Mouse (Mus musculus): ENCODE measurements around the gene Snrnp48. TPM values are rescaled to one million over a fixed set of nuclear protein-coding genes. Genes with fewer than 3 reads are reported as not detected.

Snrnp48 gene
- polyA plus RNA-seq, 1 experiment from 2014 or later = 33.4 TPM

DNA sequence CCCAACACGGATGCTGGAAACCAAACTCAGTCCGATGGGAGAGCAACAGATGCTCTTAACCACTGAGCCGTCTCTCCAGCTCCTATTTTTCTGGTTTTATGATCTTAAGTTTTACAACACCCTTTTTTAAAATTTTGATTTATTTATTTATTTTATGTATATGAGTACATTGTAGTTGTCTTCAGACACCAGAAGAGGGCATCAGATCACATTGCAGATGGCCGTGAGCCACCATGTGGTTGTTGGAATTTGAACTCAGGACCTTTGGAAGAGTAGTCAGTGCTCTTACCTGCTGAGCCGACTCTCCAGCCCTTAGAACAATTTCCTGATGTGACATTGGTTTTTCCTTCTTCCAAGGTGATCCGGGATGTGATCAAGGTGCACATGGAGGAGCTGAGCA lies 15.6 kb downstream of the Snrnp48 start:
- Histone ChIP-seq H3K9ac (ENCODE audit: low read depth, low read length) (no peak overlapping the region), H3K9me3 (replicated peaks; ENCODE audit: low read length) (no peaks in the 10 kb centered on the region), H3K4me1 (replicated peaks; ENCODE audit: insufficient read depth, low read length) (no peaks in the 10 kb centered on the region), H3K27ac (no peak overlapping the region), H3K4me2 (ENCODE audit: low read length) (no peak overlapping the region), H3K36me3 (ENCODE audit: insufficient read depth, low read length) (peaks cover 73% of the 10 kb centered on the region), H3K4me3 (replicated peaks; ENCODE audit: low read depth, low read length) (no peak overlapping the region), H3K27me3 (ENCODE audit: insufficient read depth, low read length) (no peaks in the 10 kb centered on the region)
- ATAC-seq (replicated peaks; ENCODE audit: low FRiP score, low read depth) (no peak), DNase-seq (ENCODE audit: low spot score) (no peak)
- peak; percentile 51 for TF ChIP-seq CTCF (IDR thresholded peaks at IDR 0.05; ENCODE audit: low read depth)
- 87% methylated on average over 6 of the region's 6 CpGs for WGBS

DNA sequence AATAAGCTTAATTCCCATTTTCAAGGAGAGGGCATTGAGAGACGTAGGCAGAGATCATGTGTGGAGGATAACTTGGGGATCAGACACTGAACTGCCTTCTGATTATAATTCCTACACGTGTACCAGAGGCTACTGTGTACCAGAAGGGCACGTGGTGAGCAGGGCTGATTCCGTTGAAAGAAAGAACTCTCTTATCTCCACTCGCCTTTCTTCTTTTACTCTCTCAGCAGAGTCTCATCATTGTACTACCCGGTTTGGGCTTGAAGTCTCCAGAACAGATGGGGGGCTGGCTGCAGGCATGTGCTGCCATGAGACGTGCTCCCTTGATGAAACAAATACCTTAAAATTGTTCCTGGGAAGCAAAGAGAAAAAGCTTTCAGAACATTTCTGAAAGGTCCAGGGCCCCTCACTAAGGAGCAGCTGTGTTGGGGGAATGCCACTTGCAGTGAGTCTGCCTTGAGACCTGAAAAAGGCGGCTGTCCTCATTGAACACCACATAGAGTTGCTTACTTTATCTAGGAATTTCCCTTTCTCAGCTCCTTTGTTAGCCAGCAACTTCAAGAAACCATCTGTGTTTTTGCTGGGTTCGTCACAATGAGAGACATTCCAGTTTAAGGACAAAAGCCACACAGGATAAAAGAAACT lies 25.6 kb downstream of the Snrnp48 start:
- no peak for TF ChIP-seq CTCF (IDR thresholded peaks at IDR 0.05; ENCODE audit: low read depth)
- no peaks in the 10 kb centered on the region for H3K4me1 ChIP-seq (replicated peaks; ENCODE audit: insufficient read depth, low read length)
- ATAC-seq (replicated peaks; ENCODE audit: low FRiP score, low read depth) (no peak), DNase-seq (ENCODE audit: low spot score) (no peak)
- WGBS = 89% methylated on average over 9 of the region's 9 CpGs
- H3K9me3 ChIP-seq (replicated peaks; ENCODE audit: low read length) = no peaks in the 10 kb centered on the region
- H3K9ac ChIP-seq (ENCODE audit: low read depth, low read length) = no peak overlapping the region
- no peak overlapping the region for H3K4me3 ChIP-seq (replicated peaks; ENCODE audit: low read depth, low read length)
- H3K4me2 ChIP-seq (ENCODE audit: low read length) = no peak overlapping the region
- H3K27ac ChIP-seq = no peak overlapping the region
- no peaks in the 10 kb centered on the region for H3K27me3 ChIP-seq (ENCODE audit: insufficient read depth, low read length)
- H3K36me3 ChIP-seq (ENCODE audit: insufficient read depth, low read length) = peaks cover 25% of the 10 kb centered on the region

DNA sequence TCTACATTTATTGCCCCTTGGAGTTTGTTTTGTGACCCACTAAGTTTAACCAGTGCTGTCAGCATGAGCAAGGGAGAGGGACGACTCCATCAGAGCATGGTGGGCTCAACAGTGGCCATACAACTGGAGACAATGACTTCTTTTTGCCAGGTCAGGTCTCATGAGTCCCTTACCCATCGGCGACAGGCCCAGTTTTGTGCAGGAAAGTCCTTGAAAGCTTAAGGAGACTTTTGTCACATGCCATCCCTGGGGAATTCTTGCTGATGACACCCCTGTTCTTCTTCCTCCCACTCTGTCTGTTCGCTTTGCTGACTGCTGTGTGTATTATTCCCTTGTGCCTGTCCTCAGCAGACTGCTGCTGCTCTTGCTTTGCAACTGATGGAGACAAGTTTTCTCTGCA lies 27.7 kb downstream of the Snrnp48 start:
- 85% methylated on average over 4 of the region's 4 CpGs for WGBS
- H3K27ac ChIP-seq = no peak overlapping the region
- TF ChIP-seq CTCF (IDR thresholded peaks at IDR 0.05; ENCODE audit: low read depth) = no peak
- DNase-seq (ENCODE audit: low spot score) (no peak), ATAC-seq (replicated peaks; ENCODE audit: low FRiP score, low read depth) (no peak)
- H3K4me2 ChIP-seq (ENCODE audit: low read length) = no peak overlapping the region
- H3K9ac ChIP-seq (ENCODE audit: low read depth, low read length) = no peak overlapping the region
- no peak overlapping the region for H3K4me3 ChIP-seq (replicated peaks; ENCODE audit: low read depth, low read length)
- H3K27me3 ChIP-seq (ENCODE audit: insufficient read depth, low read length) = no peaks in the 10 kb centered on the region
- H3K4me1 ChIP-seq (replicated peaks; ENCODE audit: insufficient read depth, low read length) = no peaks in the 10 kb centered on the region
- no peaks in the 10 kb centered on the region for H3K9me3 ChIP-seq (replicated peaks; ENCODE audit: low read length)
- H3K36me3 ChIP-seq (ENCODE audit: insufficient read depth, low read length) = peaks cover 16% of the 10 kb centered on the region

DNA sequence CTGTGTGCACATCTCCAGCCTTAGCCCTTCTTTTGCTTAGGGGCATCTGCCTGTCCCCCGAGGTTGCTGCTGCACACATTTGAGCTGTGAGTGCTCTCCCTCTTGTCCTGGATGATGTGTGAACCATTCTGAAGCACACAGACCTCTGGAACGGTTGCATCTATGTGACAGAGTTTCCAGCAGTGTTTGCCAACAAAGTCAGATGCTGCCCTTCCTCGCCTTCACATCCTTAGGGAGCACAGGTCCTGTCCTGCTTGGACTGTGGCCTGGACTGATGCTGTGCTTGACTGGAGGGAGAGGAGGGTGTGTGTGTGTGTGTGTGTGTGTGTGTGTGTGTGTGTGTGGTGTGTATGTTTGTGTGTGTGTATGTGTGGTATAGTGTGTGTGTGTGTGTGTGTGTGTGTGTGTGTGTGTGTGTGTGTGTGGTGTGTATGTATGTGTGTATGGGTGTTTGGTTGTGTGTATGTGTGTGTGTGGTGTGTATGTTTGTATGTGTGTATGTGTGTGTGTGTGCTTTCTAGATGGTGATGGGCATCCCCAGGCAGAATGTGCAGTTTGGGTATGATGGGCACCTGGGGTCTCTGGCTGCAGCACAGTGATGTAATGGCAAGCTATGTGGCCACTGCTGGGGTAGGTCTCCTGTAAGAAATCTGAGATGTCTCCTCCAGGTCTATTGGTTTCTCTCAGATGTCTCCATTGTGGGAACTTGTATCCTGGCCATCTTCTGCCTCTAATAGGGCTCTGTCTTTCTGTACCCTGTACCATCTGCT lies 28.3 kb downstream of the Snrnp48 start:
- 70% methylated on average over 3 of the region's 3 CpGs for WGBS
- DNase-seq (ENCODE audit: low spot score) = no peak

DNA sequence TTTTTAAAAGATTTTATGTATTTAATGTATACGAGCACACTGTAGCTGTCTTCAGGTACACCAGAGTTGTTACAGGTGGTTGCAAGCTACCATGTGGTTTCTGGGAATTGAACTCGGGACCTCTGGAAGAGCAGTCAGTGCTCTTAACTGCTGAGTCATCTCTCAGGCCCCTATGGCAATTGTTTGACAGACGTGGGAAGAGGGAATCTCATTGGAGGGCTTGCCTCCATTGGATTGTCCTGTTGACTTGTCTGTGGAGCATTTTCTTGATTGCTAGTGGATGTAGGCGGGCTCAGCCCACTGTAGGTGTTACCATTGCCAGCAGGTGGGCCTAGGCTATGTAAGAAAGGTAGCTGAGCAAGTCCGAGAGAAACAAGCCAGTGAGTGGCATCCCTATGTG lies 29.9 kb downstream of the Snrnp48 start:
- Histone ChIP-seq H3K27ac (no peak overlapping the region), H3K36me3 (ENCODE audit: insufficient read depth, low read length) (no peaks in the 10 kb centered on the region), H3K9ac (ENCODE audit: low read depth, low read length) (no peak overlapping the region), H3K4me2 (ENCODE audit: low read length) (no peak overlapping the region), H3K9me3 (replicated peaks; ENCODE audit: low read length) (no peaks in the 10 kb centered on the region), H3K4me1 (replicated peaks; ENCODE audit: insufficient read depth, low read length) (no peaks in the 10 kb centered on the region; the same call in 1 of the 2 replicates), H3K27me3 (ENCODE audit: insufficient read depth, low read length) (no peaks in the 10 kb centered on the region), H3K4me3 (replicated peaks; ENCODE audit: low read depth, low read length) (no peak overlapping the region)
- ATAC-seq (replicated peaks; ENCODE audit: low FRiP score, low read depth) = no peak
- no peak for DNase-seq (ENCODE audit: low spot score)
- no peak for TF ChIP-seq CTCF (IDR thresholded peaks at IDR 0.05; ENCODE audit: low read depth)
- WGBS = 80% methylated on average over 5 of the region's 5 CpGs

More for the DNA sequence above, 28.3 kb downstream of the Snrnp48 start:
- peaks cover 11% of the 10 kb centered on the region for H3K36me3 ChIP-seq (ENCODE audit: insufficient read depth, low read length)
- H3K4me2 ChIP-seq (ENCODE audit: low read length) = no peak overlapping the region
- H3K27ac ChIP-seq = no peak overlapping the region
- H3K27me3 ChIP-seq (ENCODE audit: insufficient read depth, low read length) = no peaks in the 10 kb centered on the region
- H3K4me1 ChIP-seq (replicated peaks; ENCODE audit: insufficient read depth, low read length) = no peaks in the 10 kb centered on the region
- no peaks in the 10 kb centered on the region for H3K9me3 ChIP-seq (replicated peaks; ENCODE audit: low read length)
- no peak overlapping the region for H3K9ac ChIP-seq (ENCODE audit: low read depth, low read length)
- H3K4me3 ChIP-seq (replicated peaks; ENCODE audit: low read depth, low read length) = no peak overlapping the region
- TF ChIP-seq CTCF (IDR thresholded peaks at IDR 0.05; ENCODE audit: low read depth) = no peak
- ATAC-seq (replicated peaks; ENCODE audit: low FRiP score, low read depth) = no peak

DNA sequence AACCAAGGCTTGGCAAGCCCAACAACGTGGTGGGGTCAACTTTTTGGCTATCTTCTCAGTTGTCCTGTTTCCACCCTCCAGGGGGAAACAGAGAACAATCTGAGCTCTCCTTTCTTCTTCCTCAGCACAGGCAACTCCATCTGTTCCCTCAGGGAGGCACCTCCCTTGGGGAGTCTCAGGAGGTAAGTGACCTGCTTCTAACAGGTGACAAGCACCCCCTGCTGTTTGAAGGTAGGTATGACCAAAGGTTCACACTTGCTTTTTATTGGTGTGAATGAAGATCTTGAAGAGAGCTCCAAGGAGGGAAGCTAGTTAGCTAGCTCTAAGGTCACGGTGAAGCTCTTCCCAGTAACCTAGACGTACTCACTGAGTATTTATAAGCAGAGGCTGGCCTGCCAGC lies 30.6 kb downstream of the Snrnp48 start:
- 74% methylated on average over 3 of the region's 3 CpGs for WGBS
- Histone ChIP-seq H3K4me3 (replicated peaks; ENCODE audit: low read depth, low read length) (no peak overlapping the region), H3K9me3 (replicated peaks; ENCODE audit: low read length) (no peaks in the 10 kb centered on the region), H3K4me2 (ENCODE audit: low read length) (no peak overlapping the region), H3K36me3 (ENCODE audit: insufficient read depth, low read length) (no peaks in the 10 kb centered on the region), H3K4me1 (replicated peaks; ENCODE audit: insufficient read depth, low read length) (no peaks in the 10 kb centered on the region; the same call in 1 of the 2 replicates), H3K27ac (no peak overlapping the region), H3K27me3 (ENCODE audit: insufficient read depth, low read length) (no peaks in the 10 kb centered on the region), H3K9ac (ENCODE audit: low read depth, low read length) (no peak overlapping the region)
- peak; percentile 47 for TF ChIP-seq CTCF (IDR thresholded peaks at IDR 0.05; ENCODE audit: low read depth)
- no peak for DNase-seq (ENCODE audit: low spot score)
- ATAC-seq (replicated peaks; ENCODE audit: low FRiP score, low read depth) = no peak

All from kidney, postnatal 0 days (tissue).